Mouse (Mus musculus) lung, adult 2 months (tissue): ENCODE data around the gene Cuedc1.

Source experiments
- CTCF ChIP-seq: fragments of 200-500 bp; IDR thresholded peaks from 2 replicates; pipeline ENCODE4 v1.5.1; 2011; ENCODE audit warnings: mild to moderate bottlenecking, low read length, control low read depth; ENCODE audit not compliant: insufficient read depth
- POLR2A ChIP-seq: fragments of 200-500 bp; IDR thresholded peaks from 2 replicates; pipeline ENCODE4 v1.6.1; 2011; ENCODE audit warnings: low read depth, mild to moderate bottlenecking, control low read depth, low read length, borderline replicate concordance; ENCODE audit errors: extremely low read depth

GRCm38 (mm10) chr11:88170606-88171005, 72.7 kb downstream of the Cuedc1 start:
- TF ChIP-seq POLR2A (no peak), CTCF (no peak)
